Mouse (Mus musculus) thymus, adult 2 months (tissue): ENCODE results near the gene Mybpc2. TPM values are rescaled to one million over a fixed set of nuclear protein-coding genes. Genes with fewer than 3 reads are reported as not detected.

Source experiments
- DNase-seq: peaks from one replicate; pipeline ENCODE4 v3.0.0; 2021
- H3K27ac ChIP-seq: fragments of 200-500 bp; 2 replicates; pipeline ENCODE4 v1.5.1; 2012; ENCODE audit warnings: low read length, control low read depth; ENCODE audit not compliant: control insufficient read depth, insufficient read depth
- H3K27me3 ChIP-seq: fragments of 200-500 bp; 2 replicates; pipeline ENCODE4 v1.6.1; 2012; ENCODE audit warnings: mild to moderate bottlenecking, low read length, moderate library complexity, mixed read lengths; ENCODE audit not compliant: control insufficient read depth, insufficient read depth
- H3K36me3 ChIP-seq: fragments of 200-500 bp; 2 replicates; pipeline ENCODE4 v1.6.1; 2012; ENCODE audit warnings: mild to moderate bottlenecking, low read length, moderate library complexity; ENCODE audit not compliant: control insufficient read depth, insufficient read depth
- H3K4me1 ChIP-seq: fragments of 200-500 bp; replicated peaks from 2 replicates; pipeline ENCODE4 v1.6.1; 2012; ENCODE audit warnings: low read length; ENCODE audit not compliant: control insufficient read depth, insufficient read depth
- H3K4me3 ChIP-seq: fragments of 200-500 bp; 2 replicates; pipeline ENCODE4 v1.5.1; 2012; ENCODE audit warnings: mild to moderate bottlenecking, low read length, control low read depth, moderate library complexity; ENCODE audit not compliant: control insufficient read depth, insufficient read depth
- CTCF ChIP-seq: fragments of 200-500 bp; IDR thresholded peaks from 2 replicates; pipeline ENCODE4 v1.5.1; 2012; ENCODE audit warnings: mild to moderate bottlenecking, control low read depth, low read length, moderate library complexity, borderline replicate concordance; ENCODE audit not compliant: control insufficient read depth, poor library complexity, insufficient read depth; ENCODE audit errors: extremely low read depth
- POLR2A ChIP-seq: fragments of 200-500 bp; IDR thresholded peaks from 2 replicates; pipeline ENCODE4 v1.6.1; 2012; ENCODE audit warnings: mild to moderate bottlenecking, low read length, control low read depth, moderate library complexity; ENCODE audit not compliant: control insufficient read depth, poor library complexity, insufficient read depth; ENCODE audit errors: extremely low read depth
- WGBS: fragments of 180-500 bp; shearing (Covaris S2); methylation state at CpG from one replicate; pipeline ENCODE4 v1.1.7; 2018; 5-methylcytosine and 5-hydroxymethylcytosine counted together
- polyA plus RNA-seq: library from polyadenylated mRNA; depleted of rRNA; stranded (reverse); fragments of >200 nt; gene quantifications from 2 replicates; pipeline ENCODE4 v1.2.3, GENCODE M21; 2012

Gene Mybpc2
- polyA plus RNA-seq, 1 experiment = 0.53 TPM

DNA sequence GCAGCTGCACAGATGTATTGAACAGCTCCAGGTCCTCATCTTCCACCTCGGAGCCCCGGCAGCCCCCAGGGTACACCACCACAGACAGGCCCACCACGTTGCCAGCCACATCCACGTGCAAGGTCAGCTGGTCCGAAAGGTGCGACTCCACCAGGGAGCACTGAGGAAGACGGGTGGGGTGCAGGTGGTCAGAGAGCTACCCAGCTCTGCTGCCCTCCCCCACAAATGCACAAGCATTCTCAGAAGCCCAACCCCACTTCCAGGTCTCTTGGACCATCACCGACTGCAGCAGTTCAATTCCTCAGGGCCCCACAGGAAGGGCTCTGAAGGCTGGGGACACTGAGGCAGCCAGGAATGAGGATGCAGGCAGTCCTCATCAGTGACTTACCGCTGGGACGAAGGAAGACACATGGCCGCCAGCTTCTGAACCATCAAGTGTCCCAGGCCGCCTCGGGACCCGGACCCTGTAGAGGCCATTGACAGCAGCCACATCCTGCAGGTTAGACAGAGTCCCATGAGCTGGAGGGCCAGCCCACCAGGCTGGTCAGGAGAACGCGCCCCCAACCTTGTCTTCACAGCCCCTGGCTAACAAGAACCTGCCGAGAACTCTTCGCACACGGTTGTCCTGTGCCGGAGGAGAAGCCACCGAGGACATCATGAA, 32.2 kb downstream of the Mybpc2 start:
- whole genome bisulfite sequencing = 95% methylated on average over 21 of the region's 21 CpGs
- no peak for TF ChIP-seq CTCF
- TF ChIP-seq POLR2A = no peak
- Histone ChIP-seq H3K27ac (no peak overlapping the region), H3K27me3 (no peaks in the 10 kb centered on the region), H3K4me1 (peaks cover 27% of the 10 kb centered on the region), H3K4me3 (no peak overlapping the region), H3K36me3 (no peaks in the 10 kb centered on the region; the same call in 1 of the 2 replicates)
- no peak for DNase-seq

DNA sequence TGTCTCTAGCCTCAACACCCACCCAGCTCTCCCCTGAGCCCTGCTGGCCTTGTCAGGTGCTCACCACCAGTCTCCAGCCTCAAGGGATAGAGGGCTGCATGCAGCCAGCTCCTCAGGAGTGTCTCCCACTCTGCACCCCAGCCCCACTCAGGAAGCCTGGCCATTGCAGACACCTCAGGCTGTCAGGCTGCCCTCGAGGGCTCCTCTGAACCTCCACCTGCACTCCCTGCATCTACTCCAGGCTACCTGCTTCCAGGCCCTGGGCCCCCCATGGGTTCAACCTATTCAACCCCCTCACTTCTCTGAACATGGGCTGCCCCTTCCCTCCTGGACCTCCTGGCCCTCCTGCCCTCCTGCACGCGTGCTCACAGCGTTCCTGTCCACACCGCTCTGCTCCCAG, 33.1 kb downstream of the Mybpc2 start:
- peaks cover 23% of the 10 kb centered on the region for H3K4me1 ChIP-seq
- no peak for TF ChIP-seq CTCF
- TF ChIP-seq POLR2A = no peak
- DNase-seq = no peak
- H3K4me3 ChIP-seq = no peak overlapping the region
- H3K36me3 ChIP-seq = no peaks in the 10 kb centered on the region; the same call in 1 of the 2 replicates
- no peak overlapping the region for H3K27ac ChIP-seq
- over 99% methylated on average over 5 of the region's 5 CpGs for WGBS
- no peaks in the 10 kb centered on the region for H3K27me3 ChIP-seq

DNA sequence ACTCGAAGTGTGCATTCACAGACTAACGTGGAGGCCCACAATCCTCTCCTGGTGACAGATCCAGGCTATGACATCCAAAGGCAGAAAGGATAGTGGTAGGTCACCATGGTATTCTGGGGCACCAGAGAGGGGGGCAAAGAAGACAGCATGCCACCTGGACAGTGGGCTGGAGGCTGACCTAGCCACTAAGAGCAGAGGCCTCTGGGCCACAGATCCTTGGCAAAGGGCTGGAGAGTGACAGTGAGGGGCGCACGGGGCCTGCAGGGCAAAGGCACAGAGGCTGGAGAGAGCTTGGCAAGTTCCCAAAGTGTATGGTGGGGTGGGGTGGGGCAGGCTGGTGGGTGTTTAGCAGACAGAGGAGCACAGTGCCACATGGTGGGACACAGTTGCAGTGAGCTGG, 34.2 kb downstream of the Mybpc2 start:
- H3K27me3 ChIP-seq = no peaks in the 10 kb centered on the region
- H3K4me3 ChIP-seq = no peak overlapping the region
- peaks cover 16% of the 10 kb centered on the region; the same call in 1 of the 2 replicates for H3K4me1 ChIP-seq
- DNase-seq = no peak
- WGBS = 52% methylated on average over 4 of the region's 4 CpGs
- TF ChIP-seq POLR2A (no peak), CTCF (no peak)
- H3K27ac ChIP-seq = peak overlapping the region; percentile 43; the same call in 1 of the 2 replicates
- H3K36me3 ChIP-seq = no peaks in the 10 kb centered on the region; the same call in 1 of the 2 replicates

DNA sequence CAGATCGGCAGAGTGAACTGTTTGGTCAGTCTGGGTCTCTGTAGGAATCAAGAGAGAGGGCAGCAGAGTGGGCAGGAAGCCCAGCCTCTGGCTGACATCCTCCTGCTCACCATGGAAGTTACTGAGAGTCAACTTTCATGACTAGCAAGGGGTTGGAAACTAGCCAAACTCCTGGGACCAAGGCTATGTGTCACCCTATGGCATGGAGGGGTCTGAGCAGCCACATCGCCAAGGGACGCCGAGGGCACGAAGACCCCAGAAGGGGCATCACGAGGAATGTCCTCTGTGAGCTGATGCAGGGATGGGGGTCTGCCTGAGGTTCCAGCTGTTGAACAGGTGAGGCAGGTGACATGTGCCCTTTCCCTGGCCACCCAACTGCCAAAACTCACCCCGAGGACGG, 35.9 kb downstream of the Mybpc2 start:
- Histone ChIP-seq H3K27me3 (no peaks in the 10 kb centered on the region), H3K4me3 (no peak overlapping the region), H3K27ac (no peak overlapping the region), H3K36me3 (no peaks in the 10 kb centered on the region; the same call in 1 of the 2 replicates), H3K4me1 (peaks cover 10% of the 10 kb centered on the region; the same call in 1 of the 2 replicates)
- no peak for TF ChIP-seq CTCF
- TF ChIP-seq POLR2A = no peak
- WGBS = 98% methylated on average over 8 of the region's 8 CpGs
- DNase-seq = no peak

DNA sequence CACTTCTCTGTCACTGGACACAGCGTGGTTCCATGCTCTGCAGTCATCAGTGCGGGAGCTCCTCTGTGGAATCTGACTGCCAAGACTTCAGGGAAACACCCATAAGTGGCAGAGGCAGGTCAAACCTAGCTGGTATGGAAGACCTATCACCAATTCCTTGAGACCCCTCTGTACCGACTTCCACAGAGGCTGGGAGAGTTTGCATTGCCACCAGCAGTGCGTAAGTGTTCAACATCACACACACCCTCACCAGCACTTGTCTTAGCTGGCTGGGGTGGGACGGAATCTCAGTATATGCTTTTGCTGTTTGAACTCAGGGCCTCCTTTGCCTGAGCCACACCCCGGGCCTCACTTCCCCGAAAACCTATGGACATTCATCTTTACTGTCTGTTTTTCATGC, 36.5 kb downstream of the Mybpc2 start:
- H3K4me1 ChIP-seq = peaks cover 10% of the 10 kb centered on the region; the same call in 1 of the 2 replicates
- H3K27ac ChIP-seq = no peak overlapping the region
- 95% methylated on average over 7 of the region's 7 CpGs for WGBS
- TF ChIP-seq POLR2A (no peak), CTCF (no peak)
- H3K27me3 ChIP-seq = no peaks in the 10 kb centered on the region
- no peak for DNase-seq
- no peak overlapping the region for H3K4me3 ChIP-seq
- H3K36me3 ChIP-seq = no peaks in the 10 kb centered on the region; the same call in 1 of the 2 replicates

DNA sequence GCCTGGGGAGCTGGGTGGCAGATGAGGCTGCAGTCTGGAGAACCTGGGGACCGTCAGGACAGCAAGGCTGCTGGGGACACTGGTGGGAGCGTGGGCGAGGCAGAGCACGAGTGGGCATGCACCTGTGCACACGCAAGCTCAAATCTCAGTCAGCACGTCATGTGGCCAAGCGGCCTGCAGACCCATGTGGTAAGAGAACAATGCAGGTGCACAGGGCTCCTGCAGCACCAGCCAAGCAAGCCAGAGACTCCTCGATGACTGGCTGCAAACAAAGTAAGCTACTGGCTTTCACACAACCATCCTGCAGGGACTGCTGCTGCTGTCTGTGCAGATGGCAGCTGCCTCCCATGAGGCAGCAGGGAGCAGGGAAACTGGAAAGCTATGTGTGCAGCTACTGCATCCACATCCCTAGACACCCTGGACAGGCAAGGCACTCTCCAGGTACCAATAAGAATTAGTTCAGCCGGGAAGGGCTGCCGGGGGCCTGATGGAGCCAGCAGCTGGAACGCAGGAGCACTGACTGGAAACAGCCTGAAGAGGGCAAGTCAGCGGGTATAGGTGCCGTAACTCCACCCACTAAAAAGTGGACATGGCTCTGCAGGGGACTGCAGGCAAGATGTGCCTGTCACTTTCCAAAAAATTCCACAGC, 37.4 kb downstream of the Mybpc2 start:
- H3K27me3 ChIP-seq = no peaks in the 10 kb centered on the region; the same call in 1 of the 2 replicates
- no peak overlapping the region for H3K27ac ChIP-seq
- no peaks in the 10 kb centered on the region; the same call in 1 of the 2 replicates for H3K36me3 ChIP-seq
- H3K4me1 ChIP-seq = peaks cover 10% of the 10 kb centered on the region; the same call in 1 of the 2 replicates
- TF ChIP-seq CTCF = no peak
- no peak for TF ChIP-seq POLR2A
- 91% methylated on average over 13 of the region's 13 CpGs for WGBS
- DNase-seq = no peak
- H3K4me3 ChIP-seq = no peak overlapping the region
